Mouse (Mus musculus) midbrain, embryonic 16.5 days (tissue): ENCODE results near the gene Foxa2. TPM values are rescaled to one million over a fixed set of nuclear protein-coding genes. Genes with fewer than 3 reads are reported as not detected.

ENCODE experiments used
- ATAC-seq: fragments of 200-750 bp; cut with Nextera tagmentation; 2 replicates; pipeline ENCODE4 v1.8.0; 2017; ENCODE audit warnings: moderate TSS enrichment
- H3K27ac ChIP-seq: fragments of 300-500 bp; sonication (generic); 2 replicates; pipeline ENCODE4 v1.5.1; 2014; ENCODE audit warnings: mild to moderate bottlenecking, low read length, mixed read lengths
- H3K27me3 ChIP-seq: fragments of 300-500 bp; sonication (generic); 2 replicates; pipeline ENCODE4 v1.6.1; 2014; ENCODE audit warnings: low read depth, low read length, mixed read lengths; ENCODE audit not compliant: control insufficient read depth, insufficient read depth
- H3K36me3 ChIP-seq: fragments of 300-500 bp; sonication (generic); 2 replicates; pipeline ENCODE4 v1.6.1; 2014; ENCODE audit warnings: mild to moderate bottlenecking, low read length, moderate library complexity, mixed read lengths; ENCODE audit not compliant: control insufficient read depth, insufficient read depth
- H3K4me1 ChIP-seq: fragments of 300-500 bp; sonication (generic); 2 replicates; pipeline ENCODE4 v1.6.1; 2014; ENCODE audit warnings: mild to moderate bottlenecking, low read length, mixed read lengths; ENCODE audit not compliant: control insufficient read depth, insufficient read depth
- H3K4me2 ChIP-seq: fragments of 300-500 bp; sonication (generic); 2 replicates; pipeline ENCODE4 v1.6.1; 2014; ENCODE audit warnings: mild to moderate bottlenecking, low read length, mixed read lengths
- H3K4me3 ChIP-seq: fragments of 300-500 bp; sonication (generic); 2 replicates; pipeline ENCODE4 v1.5.1; 2014; ENCODE audit warnings: low read depth, mild to moderate bottlenecking, low read length, moderate library complexity, mixed read lengths
- H3K9ac ChIP-seq: fragments of 300-500 bp; sonication (generic); 2 replicates; pipeline ENCODE4 v1.6.1; 2014; ENCODE audit warnings: low read depth, low read length, mixed read lengths
- H3K9me3 ChIP-seq: fragments of 300-500 bp; sonication (generic); replicated peaks from 2 replicates; pipeline ENCODE4 v1.6.1; 2014; ENCODE audit warnings: mild to moderate bottlenecking, low read length, mixed read lengths; ENCODE audit not compliant: control insufficient read depth, poor library complexity, severe bottlenecking
- WGBS: fragments of 180-500 bp; shearing (Covaris S2); extraction: QIAGEN DNeasy Blood & Tissue Kit; methylation state at CpG from one replicate; pipeline ENCODE4 v1.1.7; 2014; 5-methylcytosine and 5-hydroxymethylcytosine counted together
- microRNA-seq: library from miRNA; unstranded; fragments of <30 nt; microRNA quantifications from one replicate; pipeline ENCODE4, GENCODE M21; 2017
- polyA plus RNA-seq: library from polyadenylated mRNA; unstranded; fragments of >200 nt; fragmentation: Nextera tagmentation; extraction: Ambion mirVana; gene quantifications from 2 replicates; pipeline ENCODE4 v1.2.1, GENCODE M21; 2015

The Foxa2 gene
- polyA plus RNA-seq, 1 experiment from 2014 or later: 4.1 TPM

- H3K27me3 ChIP-seq: no peaks in the 10 kb centered on the region; the same call in 1 of the 2 replicates
- H3K4me2 ChIP-seq: no peak overlapping the region
- H3K27ac ChIP-seq: no peak overlapping the region
- H3K4me1 ChIP-seq: no peaks in the 10 kb centered on the region
- no peaks in the 10 kb centered on the region for H3K36me3 ChIP-seq
- no peak overlapping the region for H3K4me3 ChIP-seq
- no peak overlapping the region for H3K9ac ChIP-seq
- ATAC-seq: no peak
- no peaks in the 10 kb centered on the region for H3K9me3 ChIP-seq
These were observed 50.0 kb downstream of the Foxa2 start for GRCm38 (mm10) chr2:147996781-147997180.

- no peaks in the 10 kb centered on the region for H3K36me3 ChIP-seq
- no peak overlapping the region for H3K4me3 ChIP-seq
- no peak overlapping the region for H3K9ac ChIP-seq
- no peak for ATAC-seq
- H3K4me2 ChIP-seq: no peak overlapping the region
- H3K27ac ChIP-seq: no peak overlapping the region
- H3K9me3 ChIP-seq: no peaks in the 10 kb centered on the region
- H3K4me1 ChIP-seq: no peaks in the 10 kb centered on the region
- 76% methylated on average over 4 of the region's 4 CpGs for WGBS
- H3K27me3 ChIP-seq: no peaks in the 10 kb centered on the region
These were observed 52.9 kb downstream of the Foxa2 start for GRCm38 (mm10) chr2:147993821-147994220.

- no peak for ATAC-seq
- no peaks in the 10 kb centered on the region for H3K36me3 ChIP-seq
- H3K27me3 ChIP-seq: no peaks in the 10 kb centered on the region
- H3K4me3 ChIP-seq: no peak overlapping the region
- no peak overlapping the region for H3K27ac ChIP-seq
- 94% methylated on average over 10 of the region's 10 CpGs for WGBS
- H3K4me2 ChIP-seq: no peak overlapping the region
- H3K9me3 ChIP-seq: no peaks in the 10 kb centered on the region
- no peaks in the 10 kb centered on the region for H3K4me1 ChIP-seq
- no peak overlapping the region for H3K9ac ChIP-seq
These were observed 53.7 kb downstream of the Foxa2 start for GRCm38 (mm10) chr2:147992935-147993679.

Small RNA genes within 50 kb of the gene (microRNA-seq; reads per million reads assigned to microRNA genes)
- gene Gm27420: not detected
